Mouse (Mus musculus) macrophage (primary cell): ENCODE measurements around the gene Tecta. TPM values are rescaled to one million over a fixed set of nuclear protein-coding genes. Genes with fewer than 3 reads are reported as not detected.

Experiments
- H3K27ac ChIP-seq: fragments of 350-480 bp; formaldehyde crosslinking; 2 replicates; pipeline ENCODE4 v1.9.0; 2021
- H3K36me3 ChIP-seq: fragments of 350-480 bp; formaldehyde crosslinking; 2 replicates; pipeline ENCODE4 v1.9.0; 2021; ENCODE audit errors: inconsistent target
- H3K4me3 ChIP-seq: fragments of 350-480 bp; formaldehyde crosslinking; 2 replicates; pipeline ENCODE4 v1.9.0; 2021; ENCODE audit errors: inconsistent target
- H3K79me2 ChIP-seq: fragments of 350-480 bp; formaldehyde crosslinking; 2 replicates; pipeline ENCODE4 v1.9.0; 2021; ENCODE audit errors: inconsistent target
- WGBS: methylation state at CpG from one replicate; pipeline ENCODE4 v1.1.7; 2026; ENCODE audit warnings: inconsistent platforms; ENCODE audit not compliant: missing documents; 5-methylcytosine and 5-hydroxymethylcytosine counted together
- polyA plus RNA-seq: library from polyadenylated mRNA; stranded (reverse); fragments of 250-400 nt; gene quantifications from 3 replicates; pipeline ENCODE4 v1.2.4, GENCODE M21; 2018; ENCODE audit warnings: inconsistent platforms

The Tecta gene
- polyA plus RNA-seq, 1 experiment from 2014 or later: not detected

GRCm38 (mm10) chr9:42279676-42280075 lies 120.1 kb downstream of the Tecta start:
- 37% methylated on average over 4 of the region's 4 CpGs for WGBS
- Histone ChIP-seq H3K79me2 (no peaks in the 10 kb centered on the region), H3K4me3 (no peak overlapping the region), H3K36me3 (no peaks in the 10 kb centered on the region), H3K27ac (no peak overlapping the region)

Other genes starting within 250 kb of the Tecta start
- 46.9 to 61.7 TPM (median 47.9 TPM) in 3 replicates for gene Sc5d, start 135.7 kb downstream of the Tecta start, polyA plus RNA-seq
- gene Tbcel, start 107.9 kb upstream of the Tecta start, polyA plus RNA-seq: 10.0 to 11.4 TPM (median 10.9 TPM) in 3 replicates